Mouse (Mus musculus): Measurements from ENCODE around the gene AW549877. TPM values are rescaled to one million over a fixed set of nuclear protein-coding genes. Genes with fewer than 3 reads are reported as not detected.

Gene AW549877
- polyA plus RNA-seq (2012; ENCODE audit: low replicate concordance), result 0.56 and 1.6 TPM in 2 replicates

GRCm38 (mm10) chr15:3995448-3996266, at the start of gene AW549877:
Gene AW549877 (minus strand): TSS chr15:3995744.

GRCm38 (mm10) chr15:4026231-4026773, 30.8 kb upstream of the AW549877 start, which contains the start of gene Oxct1:
Gene Oxct1 (plus strand): TSS chr15:4026383.

GRCm38 (mm10) chr15:3979061-3979848, 16.3 kb downstream of the AW549877 start, which contains the start of gene Fbxo4:
Gene Fbxo4 (minus strand): TSS chr15:3979573.

Other genes starting within 250 kb of the AW549877 start
- 2.9 and 3.4 TPM in 2 replicates for gene Fbxo4, start 16.2 kb downstream of the AW549877 start, polyA plus RNA-seq (2012; ENCODE audit: low replicate concordance)
- gene Oxct1, start 30.6 kb upstream of the AW549877 start, polyA plus RNA-seq (2012; ENCODE audit: low replicate concordance), result 35.8 and 103 TPM in 2 replicates